Mouse (Mus musculus) hindbrain, embryonic 16.5 days (tissue): Measurements from ENCODE around the gene Mpz. TPM values are rescaled to one million over a fixed set of nuclear protein-coding genes. Genes with fewer than 3 reads are reported as not detected.

Experiments
- ATAC-seq: fragments of 200-750 bp; cut with Nextera tagmentation; 2 replicates; pipeline ENCODE4 v1.8.0; 2017; ENCODE audit warnings: moderate TSS enrichment, moderate library complexity
- H3K27ac ChIP-seq: fragments of 300-500 bp; sonication (generic); 2 replicates; pipeline ENCODE4 v1.5.1; 2014; ENCODE audit warnings: low read depth, mild to moderate bottlenecking, control low read depth, low read length, moderate library complexity
- H3K27me3 ChIP-seq: fragments of 300-500 bp; sonication (generic); replicated peaks from 2 replicates; pipeline ENCODE4 v1.6.1; 2014; ENCODE audit warnings: low read length; ENCODE audit not compliant: control insufficient read depth, insufficient read depth
- H3K36me3 ChIP-seq: fragments of 300-500 bp; sonication (generic); 2 replicates; pipeline ENCODE4 v1.6.1; 2014; ENCODE audit warnings: mild to moderate bottlenecking, low read length, moderate library complexity, mixed read lengths; ENCODE audit not compliant: control insufficient read depth, insufficient read depth
- H3K4me1 ChIP-seq: fragments of 300-500 bp; sonication (generic); 2 replicates; pipeline ENCODE4 v1.6.1; 2014; ENCODE audit warnings: low read depth, low read length; ENCODE audit not compliant: control insufficient read depth, insufficient read depth
- H3K4me2 ChIP-seq: fragments of 300-500 bp; sonication (generic); 2 replicates; pipeline ENCODE4 v1.6.1; 2014; ENCODE audit warnings: mild to moderate bottlenecking, low read length, control low read depth, moderate library complexity
- H3K4me3 ChIP-seq: fragments of 300-500 bp; sonication (generic); 2 replicates; pipeline ENCODE4 v1.5.1; 2014; ENCODE audit warnings: mild to moderate bottlenecking, low read length, control low read depth, moderate library complexity
- H3K9ac ChIP-seq: fragments of 300-500 bp; sonication (generic); 2 replicates; pipeline ENCODE4 v1.6.1; 2014; ENCODE audit warnings: low read depth, mild to moderate bottlenecking, control low read depth, low read length, moderate library complexity
- H3K9me3 ChIP-seq: fragments of 300-500 bp; sonication (generic); 2 replicates; pipeline ENCODE4 v1.6.1; 2014; ENCODE audit warnings: mild to moderate bottlenecking, low read length, moderate library complexity; ENCODE audit not compliant: control insufficient read depth
- WGBS: fragments of 180-500 bp; shearing (Covaris S2); extraction: QIAGEN DNeasy Blood & Tissue Kit; methylation state at CpG from one replicate; pipeline ENCODE4 v1.1.7; 2014; 5-methylcytosine and 5-hydroxymethylcytosine counted together
- polyA plus RNA-seq: library from polyadenylated mRNA; unstranded; fragments of >200 nt; fragmentation: Nextera tagmentation; extraction: Ambion mirVana; gene quantifications from 2 replicates; pipeline ENCODE4 v1.2.1, GENCODE M21; 2015

Mpz gene
- polyA plus RNA-seq, 1 experiment from 2014 or later: 5.3 TPM

GRCm38 (mm10) chr1:171200769-171201168 is 50.3 kb downstream of the Mpz start:
- H3K4me2 ChIP-seq: no peak overlapping the region
- H3K9me3 ChIP-seq: no peaks in the 10 kb centered on the region
- H3K9ac ChIP-seq: no peak overlapping the region
- no peak overlapping the region for H3K4me3 ChIP-seq
- 94% methylated on average over 1 of the region's 1 CpGs for WGBS
- 0 out of 2 replicates have a peak, but pooled peaks cover 1% of the 10 kb centered on the region for H3K4me1 ChIP-seq
- peaks cover 6% of the 10 kb centered on the region; the same call in 1 of the 2 replicates for H3K27me3 ChIP-seq
- H3K27ac ChIP-seq: no peak overlapping the region
- no peak for ATAC-seq
- H3K36me3 ChIP-seq: no peaks in the 10 kb centered on the region

GRCm38 (mm10) chr1:171203471-171204248 is 53.1 kb downstream of the Mpz start:
- H3K4me3 ChIP-seq: no peak overlapping the region
- no peaks in the 10 kb centered on the region for H3K27me3 ChIP-seq
- H3K9ac ChIP-seq: no peak overlapping the region
- no peaks in the 10 kb centered on the region for H3K9me3 ChIP-seq
- H3K27ac ChIP-seq: no peak overlapping the region
- 61% methylated on average over 10 of the region's 11 CpGs for WGBS
- no peaks in the 10 kb centered on the region for H3K4me1 ChIP-seq
- no peak for ATAC-seq
- no peak overlapping the region for H3K4me2 ChIP-seq
- no peaks in the 10 kb centered on the region for H3K36me3 ChIP-seq

DNA sequence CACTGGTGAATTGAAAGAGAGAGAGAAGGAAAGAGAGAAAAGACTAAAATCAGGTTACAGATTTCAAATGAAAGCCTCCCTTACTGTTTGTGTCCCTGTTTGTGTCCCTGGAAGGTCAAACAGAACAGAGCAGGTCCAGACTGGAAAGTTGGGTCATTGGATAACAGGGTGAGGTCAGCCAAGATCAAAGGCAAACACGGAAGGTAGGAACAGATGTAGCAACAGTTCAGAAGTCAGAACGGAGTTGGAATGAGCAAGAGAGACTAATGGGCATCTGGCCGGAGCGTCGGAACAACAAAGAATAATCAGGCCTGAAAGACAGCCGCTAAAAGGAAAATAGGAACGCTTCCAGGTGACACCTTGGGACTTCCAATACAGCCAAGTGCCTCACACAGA is 53.7 kb downstream of the Mpz start:
- no peak overlapping the region for H3K27ac ChIP-seq
- H3K4me2 ChIP-seq: no peak overlapping the region
- H3K27me3 ChIP-seq: no peaks in the 10 kb centered on the region
- ATAC-seq: no peak
- no peaks in the 10 kb centered on the region for H3K36me3 ChIP-seq
- H3K4me1 ChIP-seq: no peaks in the 10 kb centered on the region
- no peaks in the 10 kb centered on the region for H3K9me3 ChIP-seq
- H3K4me3 ChIP-seq: no peak overlapping the region
- 74% methylated on average over 7 of the region's 7 CpGs for WGBS
- H3K9ac ChIP-seq: no peak overlapping the region

GRCm38 (mm10) chr1:171205704-171206493 is 55.4 kb downstream of the Mpz start:
- ATAC-seq: no peak
- Histone ChIP-seq H3K9me3 (no peaks in the 10 kb centered on the region), H3K27ac (no peak overlapping the region), H3K4me2 (no peak overlapping the region), H3K9ac (no peak overlapping the region), H3K36me3 (no peaks in the 10 kb centered on the region), H3K4me1 (no peaks in the 10 kb centered on the region), H3K4me3 (no peak overlapping the region), H3K27me3 (no peaks in the 10 kb centered on the region)
- WGBS: 58% methylated on average over 6 of the region's 6 CpGs

DNA sequence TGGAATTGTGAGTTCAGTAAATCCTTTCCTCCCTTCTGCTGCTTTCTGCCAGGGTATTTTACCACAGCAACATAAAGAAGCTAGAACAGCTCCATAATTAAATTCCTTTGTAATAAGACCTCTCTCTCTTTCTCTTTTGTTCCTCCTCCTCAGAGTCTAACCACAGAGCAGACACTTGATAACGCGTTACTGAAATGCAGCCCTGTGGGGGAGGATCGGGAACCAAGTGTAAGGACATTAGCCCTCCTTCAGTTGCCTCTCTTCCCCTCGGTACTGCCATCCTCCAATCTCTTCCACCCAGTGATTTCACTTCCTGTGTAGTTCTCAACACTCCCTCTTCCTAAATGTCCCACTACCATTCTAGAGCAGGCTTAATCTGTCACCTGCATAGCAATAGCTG is 58.9 kb downstream of the Mpz start:
- Histone ChIP-seq H3K9ac (no peak overlapping the region), H3K36me3 (no peaks in the 10 kb centered on the region), H3K4me3 (no peak overlapping the region), H3K27me3 (no peaks in the 10 kb centered on the region), H3K4me1 (no peaks in the 10 kb centered on the region), H3K9me3 (no peaks in the 10 kb centered on the region), H3K4me2 (no peak overlapping the region), H3K27ac (no peak overlapping the region)
- no peak for ATAC-seq
- WGBS: 16% methylated on average over 4 of the region's 4 CpGs

Other genes with a start within 250 kb of the Mpz start
- gene Fcrlb, start 237.8 kb upstream of the Mpz start, polyA plus RNA-seq: 1.1 and 1.2 TPM in 2 replicates
- gene Fcrla, start 223.1 kb upstream of the Mpz start, polyA plus RNA-seq: not detected in 2 replicates
- 1.6 and 2.3 TPM in 2 replicates for gene Fcgr2b, start 174.2 kb upstream of the Mpz start, polyA plus RNA-seq
- gene Fcgr4, start 131.8 kb upstream of the Mpz start, polyA plus RNA-seq: 0.20 and 0.40 TPM in 2 replicates
- gene Fcgr3, start 85.8 kb upstream of the Mpz start, polyA plus RNA-seq: 9.8 and 11.5 TPM in 2 replicates
- 11.6 and 11.8 TPM in 2 replicates for gene Cfap126, start 36.8 kb upstream of the Mpz start, polyA plus RNA-seq
- gene Sdhc, start 108 bp upstream of the Mpz start, polyA plus RNA-seq: 316 and 354 TPM in 2 replicates
- 44.7 and 48.7 TPM in 2 replicates for gene Pcp4l1, start 45.6 kb downstream of the Mpz start, polyA plus RNA-seq
- gene Nr1i3, start 63.3 kb downstream of the Mpz start, polyA plus RNA-seq: 0.26 and 0.73 TPM in 2 replicates
- gene Tomm40l, start 71.8 kb downstream of the Mpz start, polyA plus RNA-seq: 60.9 and 69.6 TPM in 2 replicates
- 5.2 and 6.5 TPM in 2 replicates for gene Apoa2, start 74.3 kb downstream of the Mpz start, polyA plus RNA-seq
- 25.5 and 25.7 TPM in 2 replicates for gene Fcer1g, start 83.7 kb downstream of the Mpz start, polyA plus RNA-seq
- gene Adamts4, start 99.7 kb downstream of the Mpz start, polyA plus RNA-seq: 6.0 and 6.6 TPM in 2 replicates
- 262 and 280 TPM in 2 replicates for gene Ndufs2, start 100.7 kb downstream of the Mpz start, polyA plus RNA-seq
- gene B4galt3, start 119.6 kb downstream of the Mpz start, polyA plus RNA-seq: 101 and 106 TPM in 2 replicates
- 42.7 and 47.9 TPM in 2 replicates for gene Ppox, start 130.5 kb downstream of the Mpz start, polyA plus RNA-seq
- 92.3 and 101 TPM in 2 replicates for gene Usp21, start 137.3 kb downstream of the Mpz start, polyA plus RNA-seq
- 115 and 126 TPM in 2 replicates for gene Ufc1, start 144.3 kb downstream of the Mpz start, polyA plus RNA-seq
- gene Dedd, start 178.4 kb downstream of the Mpz start, polyA plus RNA-seq: 46.5 and 49.5 TPM in 2 replicates
- gene Nit1, start 194.9 kb downstream of the Mpz start, polyA plus RNA-seq: 51.2 and 54.7 TPM in 2 replicates
- gene Pfdn2, start 195.0 kb downstream of the Mpz start, polyA plus RNA-seq: 123 and 143 TPM in 2 replicates
- 3.3 and 4.3 TPM in 2 replicates for gene Klhdc9, start 210.1 kb downstream of the Mpz start, polyA plus RNA-seq
- 4.1 and 4.7 TPM in 2 replicates for gene Nectin4, start 219.4 kb downstream of the Mpz start, polyA plus RNA-seq
- gene Arhgap30, start 238.2 kb downstream of the Mpz start, polyA plus RNA-seq: 0.73 and 0.79 TPM in 2 replicates